Mouse (Mus musculus) thymus, postnatal 4 days (tissue): Measurements from ENCODE around the gene Dbi.
A peak's percentile ranks its signal among the peaks of the same experiment; 100 is the strongest.

Experiments used
- DNase-seq: peaks from one replicate; pipeline ENCODE4 v3.0.0; 2021

Gene Dbi

DNA sequence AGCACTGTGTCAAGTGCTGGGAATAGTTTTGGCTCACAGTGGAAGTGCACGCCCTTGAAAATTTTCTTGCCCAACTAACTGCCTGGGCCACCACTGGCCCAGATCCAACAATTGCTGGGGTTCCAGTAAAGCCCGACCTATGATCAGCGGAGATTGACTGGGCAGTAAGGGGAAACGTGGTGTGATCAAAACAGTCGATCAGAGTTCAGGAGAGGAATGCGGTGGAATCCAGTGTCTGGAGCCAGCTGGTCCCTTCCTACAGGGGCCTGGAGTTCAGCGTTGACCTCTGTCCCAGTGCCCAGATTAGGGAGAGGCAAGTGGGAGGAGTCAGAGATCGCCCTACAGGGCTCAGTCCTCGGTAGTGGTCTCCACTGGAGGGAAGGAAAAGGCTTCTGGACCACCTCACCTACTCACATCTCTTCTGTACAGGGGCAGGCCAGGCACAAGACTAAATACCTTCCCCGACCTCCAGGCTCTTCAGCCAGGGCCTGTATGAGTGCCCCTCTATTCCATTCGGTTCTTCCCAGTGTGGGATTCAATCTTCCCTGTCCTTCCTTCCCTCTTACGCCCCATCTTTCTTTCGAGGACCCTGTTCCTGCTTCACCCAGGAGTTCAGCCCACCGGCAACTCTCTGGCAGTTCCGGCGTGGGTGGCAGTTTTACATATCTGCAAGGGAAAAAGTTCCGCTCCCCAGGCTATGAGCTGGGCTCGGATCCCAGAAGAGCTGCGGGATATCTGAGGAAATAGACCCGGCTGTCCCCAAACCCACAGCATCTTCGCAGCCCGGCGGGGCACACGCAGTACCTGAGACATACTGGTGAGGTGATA is 523 bp downstream of the Dbi start:
- peak; percentile 14 for DNase-seq

DNA sequence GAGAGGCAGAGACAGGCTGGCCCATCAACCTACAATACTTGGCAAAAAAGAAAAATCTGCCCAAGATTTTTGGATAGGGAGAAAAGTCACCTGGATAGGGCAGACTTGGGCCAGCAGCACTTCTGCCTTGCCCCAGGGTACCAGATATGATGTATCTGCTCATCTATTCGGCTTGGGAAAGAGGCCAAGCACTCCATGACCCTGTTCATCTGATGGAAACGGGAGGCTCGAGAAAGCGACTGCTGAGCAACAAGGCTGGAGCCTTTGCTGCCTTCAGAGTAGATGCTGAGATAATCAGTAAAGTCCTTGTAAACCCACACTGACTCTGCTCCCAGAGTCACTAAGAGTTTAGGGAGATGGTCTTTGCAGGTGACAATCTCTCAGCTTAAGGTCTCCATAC is 1.5 kb downstream of the Dbi start:
- DNase-seq = no peak

- no peak for DNase-seq
Measured at GRCm38 (mm10) chr1:120118854-120119253, 2.0 kb downstream of the Dbi start.

DNA sequence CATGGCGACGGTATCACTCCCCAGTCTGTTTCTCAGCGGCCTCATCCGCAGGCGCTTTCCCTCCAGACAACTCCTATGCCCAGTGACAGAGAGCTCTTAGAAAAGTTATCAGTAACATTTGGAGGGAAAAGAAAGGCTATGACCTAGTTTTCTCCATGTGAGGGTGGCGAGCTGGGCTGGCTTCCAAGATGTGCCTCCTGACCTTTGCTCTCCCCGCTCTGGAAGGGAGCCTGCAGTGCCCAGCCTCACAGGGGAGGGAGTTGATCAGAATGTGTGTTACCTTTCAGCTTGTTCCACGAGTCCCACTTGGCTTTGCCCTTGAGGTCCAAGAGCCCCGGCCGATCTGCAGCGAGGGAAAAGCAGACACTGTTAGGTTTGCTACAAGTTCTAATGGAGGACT is 4.8 kb downstream of the Dbi start:
- no peak for DNase-seq

DNA sequence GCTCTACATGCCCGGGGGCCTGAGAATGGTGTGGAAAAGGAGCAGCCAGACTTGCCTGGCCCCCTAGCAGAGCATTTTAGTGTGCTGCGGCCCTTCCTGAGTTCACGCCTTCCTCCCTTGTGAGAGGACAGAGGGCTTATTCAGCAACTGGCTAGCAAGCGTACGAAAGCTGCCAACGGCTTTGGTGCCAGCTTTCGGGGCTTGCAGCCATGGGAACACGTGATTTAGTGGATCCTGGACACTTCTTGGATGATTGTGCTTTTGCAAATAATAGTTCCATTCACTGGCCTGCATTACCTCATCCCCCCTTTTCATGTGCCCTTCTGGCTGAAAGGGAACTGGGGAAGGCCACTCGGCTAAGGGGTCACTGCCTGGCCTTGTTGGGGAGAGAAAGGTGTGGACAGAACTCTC is 5.2 kb downstream of the Dbi start:
- no peak for DNase-seq

DNA sequence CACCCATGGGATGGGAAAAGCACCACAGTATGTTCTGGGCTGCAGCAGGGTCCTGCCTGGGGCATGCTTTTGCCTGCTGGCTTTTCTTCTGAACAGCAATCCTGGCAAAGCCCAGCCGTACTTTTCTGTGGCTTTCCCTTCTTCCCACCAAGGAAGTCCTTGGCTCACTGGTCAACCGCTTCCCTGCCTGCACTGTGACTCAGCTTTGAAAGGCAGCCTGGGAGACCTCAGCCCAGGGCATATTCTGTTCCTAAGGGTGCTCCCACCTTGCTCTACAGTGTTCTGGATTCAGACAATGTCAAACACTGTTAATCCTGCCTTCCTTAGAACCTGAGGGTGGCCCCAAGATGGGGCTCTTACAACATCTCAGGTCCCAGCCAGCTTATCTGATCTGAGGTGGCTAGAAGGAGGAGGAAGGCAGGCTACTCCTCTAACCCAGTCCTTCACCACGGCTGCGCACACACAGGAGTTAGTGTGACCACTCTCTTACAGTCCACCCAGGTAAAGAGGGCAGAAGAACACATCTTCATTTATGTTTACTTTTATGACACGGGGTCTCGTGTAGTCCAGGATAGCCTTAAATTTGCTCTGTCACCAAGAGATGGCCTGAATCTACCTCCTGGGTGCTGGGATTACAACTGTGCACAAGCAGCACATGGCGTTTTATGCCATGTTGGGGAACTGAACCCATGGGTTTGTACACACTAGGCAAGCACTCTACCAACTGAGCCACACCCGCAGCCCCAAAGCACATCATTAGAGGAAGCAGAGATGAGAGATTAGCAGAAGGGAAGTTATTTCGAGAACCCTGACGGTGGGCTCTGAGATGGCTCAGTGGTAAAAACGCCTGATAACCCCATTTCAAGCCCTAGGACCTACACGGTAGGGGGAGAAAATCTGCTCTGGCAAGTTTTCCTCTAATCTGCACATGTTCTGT is 8.4 kb downstream of the Dbi start:
- no peak for DNase-seq

DNA sequence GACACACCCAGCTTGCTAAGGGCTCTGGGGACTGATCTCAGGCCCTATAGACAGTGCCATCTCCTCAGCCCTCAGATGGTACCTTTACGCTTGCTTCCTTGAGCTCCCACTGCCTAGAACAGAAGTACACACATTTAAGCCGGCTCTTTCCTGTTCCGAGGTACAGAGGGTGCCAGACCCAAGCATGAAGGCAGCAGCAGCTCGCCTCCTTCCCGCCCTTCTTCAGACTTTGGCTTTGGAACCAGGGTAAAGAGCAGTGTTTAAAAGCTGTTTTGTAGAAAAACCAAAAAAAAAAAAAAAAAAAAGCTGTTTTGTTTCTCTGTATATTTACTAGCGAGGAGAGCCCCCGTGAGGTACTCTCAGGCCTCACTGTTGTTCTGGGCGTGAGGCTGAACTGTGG is 9.1 kb downstream of the Dbi start:
- DNase-seq = no peak

DNA sequence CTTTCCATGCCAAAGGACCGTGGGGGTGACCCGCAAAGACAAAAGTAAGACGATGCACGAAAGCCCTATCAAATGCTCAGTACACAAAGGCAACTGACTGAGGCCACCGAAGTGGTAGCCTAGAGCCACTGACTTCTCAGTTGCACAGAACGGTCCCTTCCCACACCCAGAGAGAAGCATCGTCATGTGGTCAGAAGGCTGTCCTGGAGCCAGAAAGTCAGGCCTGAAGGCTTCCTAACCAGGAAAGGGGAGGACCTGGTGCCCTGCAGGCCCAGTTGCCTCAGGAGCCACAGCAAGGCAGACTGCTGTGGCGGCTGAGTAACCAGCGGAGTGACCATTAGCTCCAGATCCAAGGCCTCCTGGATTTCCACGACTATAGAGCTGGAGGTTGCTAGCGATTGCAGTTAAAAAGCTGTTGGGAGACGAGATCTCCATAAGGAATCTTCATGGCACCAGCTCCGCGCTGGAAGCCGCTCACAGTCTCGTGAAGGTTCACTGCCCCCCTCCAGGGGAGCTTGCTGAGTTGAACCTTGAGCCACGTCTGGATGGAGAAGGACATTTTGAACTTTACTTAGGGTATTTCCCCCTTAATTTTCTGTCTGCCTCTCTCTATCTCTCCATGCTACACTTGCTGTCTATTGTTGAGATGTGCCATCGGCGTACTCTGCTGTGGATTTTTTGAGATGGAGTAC is 11.0 kb downstream of the Dbi start:
- no peak for DNase-seq

DNA sequence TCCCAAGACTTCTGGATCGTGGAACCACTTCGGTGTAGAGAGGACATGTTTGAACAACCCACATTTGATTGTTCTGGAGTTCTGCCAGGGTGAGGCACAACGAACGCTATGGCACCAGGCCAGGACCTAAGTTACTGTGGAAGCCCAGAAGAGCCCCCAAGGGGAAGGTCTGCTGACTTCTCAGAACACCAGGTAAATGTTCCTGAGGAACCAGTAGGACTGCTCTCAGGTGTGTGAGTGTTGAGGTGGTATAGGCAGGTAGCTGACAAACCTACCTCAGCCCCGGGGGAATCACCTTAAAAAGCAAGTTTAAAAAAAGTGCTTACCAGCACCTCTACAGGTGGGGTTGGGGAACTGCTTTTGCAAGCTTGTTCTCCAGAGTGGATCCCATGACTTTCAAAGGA is 15.3 kb downstream of the Dbi start:
- no peak for DNase-seq

DNA sequence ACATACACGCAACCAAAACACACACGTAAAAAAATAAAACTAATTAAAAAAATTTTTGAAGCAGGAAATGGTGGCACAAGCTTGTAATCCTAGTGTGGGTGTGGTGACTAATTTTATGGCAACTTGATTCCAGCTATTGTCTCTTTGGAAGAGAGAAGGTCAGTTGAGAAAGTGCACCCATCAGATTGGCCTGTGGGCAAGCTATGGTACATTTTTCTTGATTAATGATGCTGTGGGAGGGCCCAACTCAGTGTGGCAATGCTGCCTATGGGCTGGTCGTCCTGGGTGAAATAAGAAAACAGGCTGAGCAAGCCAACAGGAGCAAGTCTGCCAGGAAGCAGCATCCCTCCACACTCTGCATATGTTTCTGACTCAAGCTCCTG is 19.7 kb downstream of the Dbi start:
- no peak for DNase-seq

DNA sequence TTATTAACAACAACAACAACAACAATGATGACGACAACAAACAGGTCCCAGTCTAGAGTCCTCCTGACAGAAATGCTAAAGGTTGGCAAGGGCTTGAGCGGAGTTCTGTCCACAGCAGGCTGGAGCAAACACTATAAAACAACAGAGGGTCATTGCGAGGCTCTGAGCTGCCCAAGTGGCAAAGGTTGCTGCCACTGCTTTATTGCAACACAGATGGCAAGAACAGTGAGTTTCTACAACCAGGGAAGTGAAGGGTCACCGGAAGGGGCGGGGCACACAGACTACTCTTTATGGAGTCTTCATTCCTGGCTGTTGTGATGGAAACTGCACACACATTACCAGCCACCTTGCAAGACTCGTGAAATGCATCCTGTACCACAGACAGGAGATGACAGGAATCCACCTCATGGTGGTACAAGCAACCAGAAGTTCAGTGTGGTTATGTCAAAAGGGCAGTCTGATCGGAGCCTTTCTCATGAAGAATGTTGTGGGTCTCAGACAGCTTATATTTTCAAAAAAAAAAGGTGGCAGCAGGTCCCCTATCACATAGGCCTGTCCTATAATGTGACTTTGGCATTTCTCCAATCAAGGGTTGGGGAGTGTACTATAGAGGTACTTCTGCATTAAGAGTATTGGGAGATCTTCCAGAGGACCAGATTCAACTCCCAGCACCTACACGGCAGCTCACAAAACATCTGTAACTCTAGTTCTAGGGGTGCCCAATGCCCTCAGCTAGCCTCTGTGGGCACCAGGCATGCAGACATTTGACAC is 20.2 kb downstream of the Dbi start:
- DNase-seq = no peak

DNA sequence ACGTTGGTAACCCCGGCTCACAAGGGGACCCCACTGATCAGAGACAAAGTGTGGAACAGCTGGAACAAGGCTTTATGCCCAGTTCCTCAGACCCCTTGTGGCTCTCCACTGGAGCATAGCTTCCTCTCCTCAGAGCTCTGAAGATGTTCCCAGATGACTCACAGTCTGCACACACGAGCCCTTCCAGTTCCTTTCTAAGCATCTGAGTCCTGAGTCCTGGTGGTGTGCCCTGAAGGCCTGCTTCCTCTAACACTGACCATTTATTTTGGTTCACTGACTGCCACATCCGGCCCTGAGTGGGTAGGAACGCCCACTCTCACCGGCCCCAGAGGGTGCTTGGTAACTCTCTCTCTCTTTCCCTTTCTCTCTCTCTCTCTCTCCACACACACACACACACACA is 21.4 kb downstream of the Dbi start:
- DNase-seq = no peak

GRCm38 (mm10) chr1:120098327-120098726 is 22.6 kb downstream of the Dbi start:
- DNase-seq = peak; percentile 75

- DNase-seq = no peak
Measured at GRCm38 (mm10) chr1:120094920-120095319, 26.0 kb downstream of the Dbi start.

DNA sequence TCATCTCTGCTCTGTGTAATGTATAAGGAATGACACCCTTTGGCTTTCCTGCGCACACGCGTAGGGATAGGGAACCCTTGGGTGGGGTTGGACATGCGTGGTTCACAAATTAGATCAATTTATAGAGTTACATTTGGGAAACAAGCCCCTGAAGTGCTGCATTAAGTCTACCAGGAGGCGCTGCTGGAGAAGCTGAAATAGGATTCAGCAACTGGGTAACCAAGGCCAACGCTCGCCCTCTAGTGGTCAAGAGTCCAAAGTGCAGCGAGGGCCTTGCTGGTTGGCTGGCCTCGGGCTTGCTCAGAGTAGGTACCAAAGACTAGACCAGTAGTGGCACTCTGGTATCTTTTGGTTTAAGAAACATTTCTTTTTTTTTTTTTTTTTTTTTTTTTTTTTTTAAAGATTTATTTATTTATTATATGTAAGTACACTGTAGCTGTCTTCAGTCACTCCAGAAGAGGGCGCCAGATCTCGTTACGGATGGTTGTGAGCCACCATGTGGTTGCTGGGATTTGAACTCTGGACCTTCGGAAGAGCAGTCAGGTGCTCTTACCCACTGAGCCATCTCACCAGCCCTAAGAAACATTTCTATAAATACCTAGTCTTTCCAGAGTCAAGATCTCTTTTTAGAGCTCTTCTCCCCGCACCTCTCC is 27.3 kb downstream of the Dbi start:
- peak; percentile 88 for DNase-seq

DNA sequence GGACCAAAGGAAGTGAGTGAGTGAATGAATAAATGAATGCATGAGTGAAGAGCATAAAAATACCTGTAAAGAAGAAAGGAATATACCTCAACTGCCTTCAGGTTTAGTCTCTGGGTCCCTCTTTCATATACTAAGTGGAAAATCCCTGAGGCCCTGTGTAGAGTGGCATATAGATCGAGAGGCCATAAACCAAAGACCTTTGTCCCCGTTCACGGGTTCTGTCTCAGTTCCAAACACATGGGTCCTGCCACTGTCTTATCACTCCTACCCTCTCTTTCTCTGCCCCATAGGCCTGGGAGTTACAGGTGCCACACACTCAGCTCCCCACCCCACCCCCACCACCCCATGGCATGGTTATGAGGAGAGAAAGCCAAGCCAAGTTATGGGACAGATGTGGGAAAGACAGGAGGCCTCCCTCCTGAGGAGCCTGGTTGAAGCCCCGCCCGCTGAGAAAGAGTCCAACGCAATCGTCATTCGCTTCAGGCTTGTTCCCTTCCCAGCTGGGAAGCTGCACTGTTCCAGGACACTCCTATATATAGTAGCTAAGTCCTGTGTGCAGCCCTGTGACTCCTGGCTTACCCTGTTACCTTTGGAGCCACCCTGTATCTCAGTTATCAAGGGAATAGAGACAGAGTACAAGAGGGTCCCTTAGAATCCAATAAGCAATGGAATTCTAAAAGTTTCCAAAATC is 29.9 kb downstream of the Dbi start:
- DNase-seq = no peak

DNA sequence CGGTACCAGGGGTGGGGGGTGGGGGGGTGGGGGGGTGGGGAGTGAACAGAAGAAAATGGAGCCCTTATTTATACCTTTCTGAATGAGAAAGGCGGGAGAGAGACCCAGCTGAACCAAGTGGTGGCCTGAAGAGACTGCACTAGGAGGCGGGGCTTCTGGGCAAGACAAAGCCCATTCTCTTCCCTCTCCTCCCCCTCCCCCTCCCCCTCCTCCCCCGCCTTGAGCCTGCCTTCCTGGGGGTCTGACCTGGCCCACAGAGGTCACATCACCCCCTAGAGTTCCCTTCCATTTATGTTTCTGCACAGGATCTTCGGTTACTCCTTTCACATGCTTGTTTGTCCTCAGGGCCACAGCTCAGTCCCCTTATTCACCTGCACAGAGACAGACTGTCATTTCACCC is 31.7 kb downstream of the Dbi start:
- no peak for DNase-seq

DNA sequence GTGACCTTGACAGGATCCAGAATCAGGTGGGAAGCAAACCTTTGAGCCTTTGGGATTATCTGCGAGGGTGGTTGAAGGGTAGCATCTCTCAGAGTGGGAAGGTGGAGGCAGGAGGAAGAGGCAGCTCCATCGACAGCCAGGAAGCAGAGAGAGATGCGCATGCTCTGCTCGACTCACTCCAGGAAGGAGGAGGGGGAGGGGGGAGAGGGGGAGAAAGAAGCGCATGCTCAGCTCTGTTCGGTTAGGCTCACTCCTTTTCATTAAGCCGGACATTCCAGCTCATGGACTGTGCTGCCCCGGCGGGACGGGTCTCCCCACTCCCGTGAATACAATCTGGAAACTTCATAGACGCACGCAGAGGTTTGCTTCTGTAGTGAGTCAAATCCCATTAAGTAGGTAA is 34.2 kb downstream of the Dbi start:
- no peak for DNase-seq

DNA sequence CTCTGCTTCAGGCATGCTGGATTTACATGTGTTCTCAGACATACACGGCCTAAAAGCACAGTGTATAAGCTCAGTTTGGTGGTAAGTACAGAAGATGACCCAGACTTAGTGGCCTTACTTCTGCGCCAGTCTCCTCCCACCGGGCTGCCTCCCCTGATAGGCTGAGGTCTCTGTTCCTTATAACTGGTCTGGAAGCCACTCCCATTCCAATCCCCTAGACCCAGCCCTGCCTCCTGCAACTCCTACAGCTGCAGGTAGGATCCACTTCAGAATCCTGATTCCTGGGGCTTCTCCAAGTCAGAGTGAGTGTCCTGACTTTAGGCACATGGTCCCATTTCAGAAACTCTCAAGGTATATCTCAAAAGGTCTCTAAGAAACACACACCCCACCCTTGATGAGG is 35.2 kb downstream of the Dbi start:
- no peak for DNase-seq

- no peak for DNase-seq
Measured at GRCm38 (mm10) chr1:120083921-120084517, 36.9 kb downstream of the Dbi start.

DNA sequence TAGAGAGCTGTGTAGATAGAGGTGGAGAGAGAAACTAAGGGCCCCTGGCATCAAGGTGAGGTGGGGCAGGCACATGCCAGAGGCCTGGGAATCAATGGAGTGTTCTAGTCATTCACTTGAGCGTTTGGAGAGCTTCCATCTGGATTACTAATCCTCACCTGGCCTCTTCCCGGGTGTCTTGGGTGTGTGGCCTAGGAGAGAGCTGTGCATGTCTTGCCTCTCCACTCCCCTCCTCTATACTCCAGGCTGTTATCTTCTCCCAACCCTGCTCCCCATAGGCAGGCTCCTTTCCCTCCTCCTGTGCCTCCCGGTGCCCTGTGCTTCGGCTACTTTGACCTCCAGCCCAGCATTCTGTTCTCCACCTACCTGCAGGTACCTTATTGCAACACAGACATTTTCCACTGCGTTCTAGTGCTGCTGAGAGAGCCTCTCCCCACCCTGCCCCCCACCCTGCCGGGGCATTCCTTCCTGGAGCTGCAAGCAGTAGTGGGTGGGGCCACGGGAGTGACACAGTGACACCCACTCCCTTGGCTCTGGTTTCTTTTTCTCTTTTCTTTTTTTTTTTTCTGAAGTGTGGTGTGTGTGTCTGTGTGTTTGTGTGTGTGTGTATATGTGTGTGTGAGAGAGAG is 37.8 kb downstream of the Dbi start:
- DNase-seq = no peak
